Mouse (Mus musculus): ENCODE measurements around the gene Wfdc8. TPM values are rescaled to one million over a fixed set of nuclear protein-coding genes. Genes with fewer than 3 reads are reported as not detected.

The Wfdc8 gene
- not detected in 2 replicates for polyA plus RNA-seq (2015; fragmentation: Nextera tagmentation; extraction: Ambion mirVana)

DNA sequence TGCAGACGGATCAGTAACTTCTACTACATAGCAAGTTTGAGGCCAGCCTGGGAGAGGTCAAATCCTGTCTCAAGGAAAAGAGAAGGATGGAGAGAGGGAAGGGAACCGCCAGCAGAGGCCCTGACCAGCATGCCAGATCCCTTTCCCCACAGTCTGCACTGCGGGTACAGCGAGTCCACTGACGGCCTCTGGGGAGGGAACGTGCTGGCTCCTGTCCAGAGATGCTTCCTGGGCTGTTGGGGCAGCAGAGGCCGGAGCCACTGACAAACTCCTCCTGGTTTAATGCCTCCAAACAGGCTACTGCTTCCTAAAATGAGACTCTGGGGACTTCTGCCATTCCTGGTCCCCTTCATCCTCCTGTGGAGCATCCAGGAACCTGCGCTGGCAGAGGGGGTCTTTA lies at the start of gene Wfdc8, which contains the start of gene Wfdc6b:
Wfdc8 (minus strand) TSS at position 156 of the 400 bp plus-strand sequence.
Wfdc6b (plus strand) TSS at position 52 of the 400 bp plus-strand sequence.

DNA sequence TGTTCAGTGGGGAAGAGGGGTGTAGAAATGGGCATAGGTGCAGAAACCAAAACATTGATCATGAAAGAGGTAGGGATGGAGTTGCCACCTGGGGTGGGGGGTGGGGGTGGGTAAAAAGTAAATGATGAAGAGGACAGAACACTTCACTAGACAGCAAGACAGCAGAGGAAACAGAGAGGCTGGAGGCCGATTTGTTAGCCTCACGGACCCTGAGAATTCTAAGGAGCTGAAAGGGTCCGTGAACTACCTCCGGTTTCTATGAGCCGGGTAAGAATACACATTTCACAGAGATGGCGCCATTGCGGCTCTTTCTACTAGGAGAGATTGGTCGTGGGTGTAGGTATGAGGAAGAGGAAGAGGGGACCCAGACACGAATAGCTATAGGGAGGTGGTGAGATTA lies 43.1 kb upstream of the Wfdc8 start, which contains the start of gene Wfdc9:
Wfdc9 (minus strand) TSS at position 101 of the 400 bp plus-strand sequence.

DNA sequence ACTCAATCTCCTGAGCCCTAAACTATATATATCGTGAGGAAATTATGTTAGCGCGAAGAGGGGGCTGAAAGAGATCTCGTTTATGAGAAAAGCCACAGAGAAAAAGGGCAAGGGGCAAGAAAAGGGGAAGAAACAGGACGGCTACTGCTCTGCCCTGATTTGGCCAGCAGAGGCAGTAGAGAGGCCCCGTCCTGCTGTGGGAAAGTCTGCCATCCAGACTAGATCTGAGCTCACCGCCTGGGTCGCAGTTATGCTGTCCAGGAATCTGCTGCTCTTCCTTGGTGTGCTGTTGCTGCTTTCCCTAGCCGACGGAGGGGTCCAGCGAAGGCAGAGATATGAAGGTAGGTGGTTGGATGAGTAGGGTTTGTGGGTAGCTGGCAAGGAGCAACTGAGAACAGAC lies 42.4 kb upstream of the Wfdc8 start, which contains the start of gene Wfdc10:
Wfdc10 (plus strand) TSS at position 189 of the 400 bp plus-strand sequence.

DNA sequence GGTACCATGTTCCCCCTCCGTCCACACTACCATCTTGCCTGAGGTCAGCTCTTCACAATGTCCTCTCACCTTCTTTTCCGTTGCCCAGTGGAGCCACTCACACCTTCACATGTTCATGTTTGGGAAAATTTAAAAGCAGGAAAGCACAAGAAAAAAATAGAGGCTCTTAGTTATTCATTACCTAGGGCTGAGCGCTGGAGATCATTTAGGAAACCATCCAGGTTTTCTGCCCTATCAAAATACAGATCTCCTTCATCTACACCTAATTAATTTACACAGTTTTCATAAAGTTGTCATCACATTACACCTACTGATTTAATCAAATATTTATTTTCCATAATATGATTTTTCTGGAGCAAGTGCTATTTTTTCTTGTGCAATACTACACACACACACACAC lies 25.3 kb upstream of the Wfdc8 start, which contains the start of gene Wfdc16:
Wfdc16 (minus strand) TSS at position 101 of the 400 bp plus-strand sequence.

DNA sequence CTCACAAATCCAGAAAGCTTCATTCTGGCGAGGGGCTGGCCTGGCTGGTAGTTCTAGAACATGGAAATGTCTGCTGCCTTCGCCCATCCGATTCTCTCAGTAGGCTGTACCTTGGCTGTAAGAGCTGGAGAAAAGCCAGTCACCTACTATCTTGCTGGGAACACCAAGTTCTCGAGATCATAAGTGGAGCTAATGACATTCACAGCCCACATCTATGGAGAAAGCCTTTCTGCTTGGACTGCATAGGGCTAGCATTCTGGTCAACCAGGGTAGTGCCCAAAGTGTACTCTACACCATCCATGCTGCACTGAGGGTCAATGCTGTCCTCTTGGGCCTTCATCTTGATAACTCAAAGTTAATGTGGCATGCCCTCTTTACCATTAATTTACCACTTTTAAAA lies 19.9 kb downstream of the Wfdc8 start, which contains the start of gene Eppin:
Eppin (minus strand) TSS at position 101 of the 400 bp plus-strand sequence.

DNA sequence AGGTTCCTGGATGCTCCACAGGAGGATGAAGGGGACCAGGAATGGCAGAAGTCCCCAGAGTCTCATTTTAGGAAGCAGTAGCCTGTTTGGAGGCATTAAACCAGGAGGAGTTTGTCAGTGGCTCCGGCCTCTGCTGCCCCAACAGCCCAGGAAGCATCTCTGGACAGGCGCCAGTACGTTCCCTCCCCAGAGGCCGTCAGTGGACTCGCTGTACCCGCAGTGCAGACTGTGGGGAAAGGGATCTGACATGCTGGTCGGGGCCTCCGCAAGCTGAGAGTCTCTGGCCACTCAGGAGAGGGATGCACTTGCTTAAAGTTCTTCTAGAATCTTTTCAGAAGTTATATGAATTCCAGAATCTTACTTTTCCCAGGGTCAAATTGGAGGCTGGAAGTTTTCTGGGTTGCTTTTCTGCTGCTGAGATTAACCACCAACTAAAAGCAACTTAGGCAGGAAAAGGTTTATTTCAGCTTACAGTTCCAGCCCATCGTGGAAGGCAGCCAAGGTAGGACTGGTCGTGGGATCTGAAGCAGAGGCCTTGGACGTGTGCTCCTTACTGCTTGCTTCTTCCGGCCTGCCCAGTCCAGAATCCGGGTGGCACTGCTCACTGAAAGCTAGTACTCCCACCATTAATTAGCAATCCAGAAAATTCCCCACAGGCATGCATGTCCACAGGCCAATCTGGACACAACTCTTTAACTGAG lies 28.3 kb downstream of the Wfdc8 start, which contains the start of gene Wfdc6a:
Wfdc6a (minus strand) TSS at position 423 of the 701 bp plus-strand sequence.

DNA sequence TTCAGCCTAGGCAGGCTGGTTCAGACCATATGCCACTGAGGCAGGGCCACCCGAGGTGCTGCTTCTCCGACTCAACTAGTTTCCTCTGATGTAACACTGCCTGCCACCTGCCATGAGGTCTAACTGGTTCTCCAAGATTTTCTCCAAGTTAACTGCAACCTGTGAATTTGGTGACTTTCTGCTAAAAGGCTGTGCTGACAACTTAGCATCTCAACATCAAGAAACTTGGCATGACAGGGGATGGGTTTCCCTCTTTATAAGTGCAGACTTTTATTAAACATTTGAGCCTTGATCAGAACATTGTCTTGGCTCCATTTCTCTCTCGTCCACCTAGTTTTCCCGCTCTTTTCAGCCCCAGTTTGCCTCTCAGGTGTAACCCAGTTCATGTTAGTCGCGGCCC lies 40.1 kb downstream of the Wfdc8 start, which contains the start of gene Spint3:
Spint3 (minus strand) TSS at position 101 of the 400 bp plus-strand sequence.

DNA sequence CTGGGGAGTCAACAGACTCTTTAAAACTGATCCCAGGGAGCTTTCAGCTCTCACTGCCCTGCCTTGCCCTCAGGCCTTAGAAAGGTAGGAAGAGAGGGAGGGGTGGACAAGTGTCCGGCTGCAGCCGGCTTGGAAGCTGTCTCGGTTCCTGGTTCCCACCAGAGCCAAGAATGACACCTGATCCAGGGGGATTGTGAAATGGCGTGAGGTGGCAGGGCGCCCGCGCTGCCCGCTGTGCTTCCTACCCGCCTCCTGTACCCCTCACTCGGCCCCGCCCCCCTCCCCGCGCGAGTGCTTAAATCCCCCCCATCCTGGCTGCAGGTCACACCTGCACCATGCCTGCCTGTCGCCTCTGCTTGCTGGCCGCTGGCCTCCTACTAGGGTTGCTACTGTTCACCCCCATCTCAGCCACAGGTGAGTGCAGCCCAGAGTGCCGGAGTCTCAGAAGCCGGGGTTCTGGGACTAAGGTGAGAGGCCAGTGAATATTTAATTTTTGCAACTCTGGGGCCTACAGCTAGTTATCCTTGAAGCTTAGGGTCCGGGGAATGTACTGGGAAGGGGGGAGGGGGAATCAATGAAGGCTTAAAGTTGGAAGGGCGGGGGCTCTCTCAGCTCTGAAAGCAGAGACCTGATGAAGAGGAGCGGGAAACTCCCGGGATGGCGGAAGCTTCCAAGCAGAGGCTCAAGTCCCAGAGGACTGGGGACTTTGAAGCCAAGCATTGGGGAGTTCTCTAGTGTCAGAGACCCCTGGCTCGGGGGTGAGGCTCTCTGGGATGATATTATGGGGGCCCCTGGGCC lies 50.8 kb downstream of the Wfdc8 start, which contains the start of gene Wfdc2:
Wfdc2 (plus strand) TSS at position 23 of the 798 bp plus-strand sequence.

Other genes with a start within 250 kb of the Wfdc8 start
- 246 and 289 TPM in 2 replicates for gene Slpi, start 224.5 kb downstream of the Wfdc8 start, polyA plus RNA-seq (2015; fragmentation: Nextera tagmentation; extraction: Ambion mirVana)
- gene Rbpjl, start 210.5 kb downstream of the Wfdc8 start, polyA plus RNA-seq (2015; fragmentation: Nextera tagmentation; extraction: Ambion mirVana) = 0.42 and 0.73 TPM in 2 replicates
- gene Matn4, start 208.5 kb downstream of the Wfdc8 start, polyA plus RNA-seq (2015; fragmentation: Nextera tagmentation; extraction: Ambion mirVana) = 0.54 and 1.1 TPM in 2 replicates
- 24.0 and 33.9 TPM in 2 replicates for gene Sdc4, start 169.7 kb downstream of the Wfdc8 start, polyA plus RNA-seq (2015; fragmentation: Nextera tagmentation; extraction: Ambion mirVana)
- gene Sys1, start 156.7 kb downstream of the Wfdc8 start, polyA plus RNA-seq (2015; fragmentation: Nextera tagmentation; extraction: Ambion mirVana) = 50.7 and 54.5 TPM in 2 replicates
- 5.4 and 7.5 TPM in 2 replicates for gene Gm20458, start 152.7 kb downstream of the Wfdc8 start, polyA plus RNA-seq (2015; fragmentation: Nextera tagmentation; extraction: Ambion mirVana)
- gene Trp53tg5, start 139.9 kb downstream of the Wfdc8 start, polyA plus RNA-seq (2015; fragmentation: Nextera tagmentation; extraction: Ambion mirVana) = not detected in 2 replicates
- gene Dbndd2, start 127.5 kb downstream of the Wfdc8 start, polyA plus RNA-seq (2015; fragmentation: Nextera tagmentation; extraction: Ambion mirVana) = 1.9 and 3.2 TPM in 2 replicates
- 32.0 and 38.4 TPM in 2 replicates for gene Pigt, start 116.1 kb downstream of the Wfdc8 start, polyA plus RNA-seq (2015; fragmentation: Nextera tagmentation; extraction: Ambion mirVana)
- 1.6 and 2.4 TPM in 2 replicates for gene Wfdc2, start 51.2 kb downstream of the Wfdc8 start, polyA plus RNA-seq (2015; fragmentation: Nextera tagmentation; extraction: Ambion mirVana)
- gene Spint3, start 40.2 kb downstream of the Wfdc8 start, polyA plus RNA-seq (2015; fragmentation: Nextera tagmentation; extraction: Ambion mirVana) = not detected in 2 replicates
- gene Wfdc6a, start 28.2 kb downstream of the Wfdc8 start, polyA plus RNA-seq (2015; fragmentation: Nextera tagmentation; extraction: Ambion mirVana) = 0.22 and 0.31 TPM in 2 replicates
- not detected in 2 replicates for gene Eppin, start 20.0 kb downstream of the Wfdc8 start, polyA plus RNA-seq (2015; fragmentation: Nextera tagmentation; extraction: Ambion mirVana)
- gene Wfdc6b, start 104 bp downstream of the Wfdc8 start, polyA plus RNA-seq (2015; fragmentation: Nextera tagmentation; extraction: Ambion mirVana) = not detected in 2 replicates
- not detected in 2 replicates for gene Wfdc16, start 25.2 kb upstream of the Wfdc8 start, polyA plus RNA-seq (2015; fragmentation: Nextera tagmentation; extraction: Ambion mirVana)
- not detected in 2 replicates for gene Wfdc10, start 42.4 kb upstream of the Wfdc8 start, polyA plus RNA-seq (2015; fragmentation: Nextera tagmentation; extraction: Ambion mirVana)
- gene Wfdc9, start 43.0 kb upstream of the Wfdc8 start, polyA plus RNA-seq (2015; fragmentation: Nextera tagmentation; extraction: Ambion mirVana) = not detected in 2 replicates
- not detected in 2 replicates for gene Wfdc11, start 60.5 kb upstream of the Wfdc8 start, polyA plus RNA-seq (2015; fragmentation: Nextera tagmentation; extraction: Ambion mirVana)
- not detected in 2 replicates for gene Wfdc13, start 71.5 kb upstream of the Wfdc8 start, polyA plus RNA-seq (2015; fragmentation: Nextera tagmentation; extraction: Ambion mirVana)
- not detected in 2 replicates for gene Spint4, start 84.9 kb upstream of the Wfdc8 start, polyA plus RNA-seq (2015; fragmentation: Nextera tagmentation; extraction: Ambion mirVana)
- gene Spint5, start 101.7 kb upstream of the Wfdc8 start, polyA plus RNA-seq (2015; fragmentation: Nextera tagmentation; extraction: Ambion mirVana) = not detected in 2 replicates
- gene Wfdc3, start 132.3 kb upstream of the Wfdc8 start, polyA plus RNA-seq (2015; fragmentation: Nextera tagmentation; extraction: Ambion mirVana) = 1.5 and 1.9 TPM in 2 replicates
- 57.5 and 59.2 TPM in 2 replicates for gene Dnttip1, start 132.4 kb upstream of the Wfdc8 start, polyA plus RNA-seq (2015; fragmentation: Nextera tagmentation; extraction: Ambion mirVana)
- 603 and 708 TPM in 2 replicates for gene Ube2c, start 156.3 kb upstream of the Wfdc8 start, polyA plus RNA-seq (2015; fragmentation: Nextera tagmentation; extraction: Ambion mirVana)
- gene Tnnc2, start 166.3 kb upstream of the Wfdc8 start, polyA plus RNA-seq (2015; fragmentation: Nextera tagmentation; extraction: Ambion mirVana) = 0.84 and 1.7 TPM in 2 replicates
- 7.1 and 8.2 TPM in 2 replicates for gene Snx21, start 172.2 kb upstream of the Wfdc8 start, polyA plus RNA-seq (2015; fragmentation: Nextera tagmentation; extraction: Ambion mirVana)
- 18.3 and 21.1 TPM in 2 replicates for gene Acot8, start 191.3 kb upstream of the Wfdc8 start, polyA plus RNA-seq (2015; fragmentation: Nextera tagmentation; extraction: Ambion mirVana)
- 4.2 and 4.7 TPM in 2 replicates for gene Zswim3, start 191.5 kb upstream of the Wfdc8 start, polyA plus RNA-seq (2015; fragmentation: Nextera tagmentation; extraction: Ambion mirVana)
- 4.9 and 5.9 TPM in 2 replicates for gene Zswim1, start 209.1 kb upstream of the Wfdc8 start, polyA plus RNA-seq (2015; fragmentation: Nextera tagmentation; extraction: Ambion mirVana)
- gene Spata25, start 214.9 kb upstream of the Wfdc8 start, polyA plus RNA-seq (2015; fragmentation: Nextera tagmentation; extraction: Ambion mirVana) = not detected in 2 replicates
- 71.3 and 90.5 TPM in 2 replicates for gene Ctsa, start 219.2 kb upstream of the Wfdc8 start, polyA plus RNA-seq (2015; fragmentation: Nextera tagmentation; extraction: Ambion mirVana)
- gene Neurl2, start 219.8 kb upstream of the Wfdc8 start, polyA plus RNA-seq (2015; fragmentation: Nextera tagmentation; extraction: Ambion mirVana) = 3.3 and 3.9 TPM in 2 replicates
- gene Pltp, start 244.1 kb upstream of the Wfdc8 start, polyA plus RNA-seq (2015; fragmentation: Nextera tagmentation; extraction: Ambion mirVana) = 8.5 and 12.7 TPM in 2 replicates

Measured in spleen, postnatal 0 days (tissue).